Mouse (Mus musculus): ENCODE results near the gene Itga9.
A peak's percentile ranks its signal among the peaks of the same experiment; 100 is the strongest.

Itga9 gene

GRCm38 (mm10) chr9:118607701-118608401 lies 1.4 kb downstream of the Itga9 start:
- DNase-seq = no peak

GRCm38 (mm10) chr9:118608556-118608955 lies 2.1 kb downstream of the Itga9 start:
- no peak for DNase-seq

- DNase-seq = no peak
These were observed 3.6 kb downstream of the Itga9 start for GRCm38 (mm10) chr9:118610060-118610459.

- DNase-seq = no peak
These were observed 4.6 kb downstream of the Itga9 start for GRCm38 (mm10) chr9:118611111-118611541.

GRCm38 (mm10) chr9:118611958-118612581 lies 5.6 kb downstream of the Itga9 start:
- DNase-seq = no peak

- DNase-seq = no peak
These were observed 10.7 kb downstream of the Itga9 start for GRCm38 (mm10) chr9:118617237-118617636.

- no peak for DNase-seq
These were observed 12.3 kb downstream of the Itga9 start for GRCm38 (mm10) chr9:118618732-118619250.

GRCm38 (mm10) chr9:118620807-118621206 lies 14.3 kb downstream of the Itga9 start:
- DNase-seq = no peak

- no peak for DNase-seq
These were observed 15.2 kb downstream of the Itga9 start for GRCm38 (mm10) chr9:118621691-118622090.

- DNase-seq = peak in 1 of 2 experiments; percentile 14
These were observed 16.1 kb downstream of the Itga9 start for GRCm38 (mm10) chr9:118622376-118623166.

GRCm38 (mm10) chr9:118623483-118623882 lies 17.0 kb downstream of the Itga9 start:
- DNase-seq = no peak

GRCm38 (mm10) chr9:118624146-118624545 lies 17.7 kb downstream of the Itga9 start:
- DNase-seq = no peak

- no peak for DNase-seq
These were observed 23.4 kb downstream of the Itga9 start for GRCm38 (mm10) chr9:118629763-118630379.

GRCm38 (mm10) chr9:118631775-118632757 lies 25.6 kb downstream of the Itga9 start:
- no peak for DNase-seq

GRCm38 (mm10) chr9:118632758-118633143 lies 26.3 kb downstream of the Itga9 start:
- DNase-seq = no peak

GRCm38 (mm10) chr9:118638642-118639210 lies 32.2 kb downstream of the Itga9 start:
- no peak for DNase-seq

- DNase-seq = no peak
These were observed 39.3 kb downstream of the Itga9 start for GRCm38 (mm10) chr9:118645698-118646355.

- DNase-seq = no peak
These were observed 41.0 kb downstream of the Itga9 start for GRCm38 (mm10) chr9:118647495-118647894.

GRCm38 (mm10) chr9:118650976-118651375 lies 44.5 kb downstream of the Itga9 start:
- no peak for DNase-seq

- no peak for DNase-seq
These were observed 45.4 kb downstream of the Itga9 start for GRCm38 (mm10) chr9:118651939-118652338.

- no peak for DNase-seq
These were observed 46.9 kb downstream of the Itga9 start for GRCm38 (mm10) chr9:118653436-118653835.
